Mouse (Mus musculus): ENCODE results near the gene Zfp809. TPM values are rescaled to one million over a fixed set of nuclear protein-coding genes. Genes with fewer than 3 reads are reported as not detected.
A peak's percentile ranks its signal among the peaks of the same experiment; 100 is the strongest.

Zfp809 gene
- total and polyA plus RNA-seq, 2 experiments from 2014 or later: 7.5 to 14.6 TPM

DNA sequence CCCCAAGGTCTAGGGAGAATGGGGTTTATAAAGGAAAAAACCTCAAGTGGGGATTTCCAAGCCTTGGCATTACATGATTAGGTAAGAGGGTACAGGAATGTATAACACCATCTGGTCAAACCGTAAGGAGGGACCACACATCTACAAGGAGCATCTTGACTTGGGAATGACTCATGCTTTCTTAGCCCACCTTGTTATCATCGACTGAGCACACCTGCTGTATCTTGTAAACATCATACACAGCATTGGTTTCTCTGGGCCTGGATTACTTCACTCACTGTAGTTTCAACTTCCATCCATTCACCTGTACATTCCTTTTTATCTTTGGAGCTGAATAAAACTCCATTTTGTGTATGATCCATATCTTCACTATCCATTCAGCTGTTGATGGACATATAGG, 18.7 kb downstream of the Zfp809 start:
- H3K4me3 ChIP-seq (ENCODE audit: low read depth, low read length): no peak overlapping the region
- H3K27me3 ChIP-seq (ENCODE audit: control insufficient read depth, insufficient read depth, low read length): no peaks in the 10 kb centered on the region
- ATAC-seq (ENCODE audit: insufficient read depth, low read depth): no peak
- WGBS: 89% methylated on average over 2 of the region's 2 CpGs
- no peak overlapping the region for H3K9ac ChIP-seq (replicated peaks; ENCODE audit: low read depth, low read length)
- no peak for DNase-seq (ENCODE audit: low spot score)
- TF ChIP-seq CTCF (IDR thresholded peaks at IDR 0.05; ENCODE audit: low read depth) (no peak), EP300 (IDR thresholded peaks at IDR 0.05; ENCODE audit: low read depth) (no peak)
- peaks cover 30% of the 10 kb centered on the region for H3K9me3 ChIP-seq (replicated peaks; ENCODE audit: control insufficient read depth, low read length)
- no peak overlapping the region for H3K27ac ChIP-seq (ENCODE audit: low read depth)
- H3K4me1 ChIP-seq (ENCODE audit: control insufficient read depth, insufficient read depth): no peaks in the 10 kb centered on the region
- peaks cover 72% of the 10 kb centered on the region for H3K36me3 ChIP-seq (replicated peaks; ENCODE audit: control insufficient read depth, insufficient read depth, low read length)
- no peak overlapping the region for H3K4me2 ChIP-seq (ENCODE audit: low read depth, low read length)

DNA sequence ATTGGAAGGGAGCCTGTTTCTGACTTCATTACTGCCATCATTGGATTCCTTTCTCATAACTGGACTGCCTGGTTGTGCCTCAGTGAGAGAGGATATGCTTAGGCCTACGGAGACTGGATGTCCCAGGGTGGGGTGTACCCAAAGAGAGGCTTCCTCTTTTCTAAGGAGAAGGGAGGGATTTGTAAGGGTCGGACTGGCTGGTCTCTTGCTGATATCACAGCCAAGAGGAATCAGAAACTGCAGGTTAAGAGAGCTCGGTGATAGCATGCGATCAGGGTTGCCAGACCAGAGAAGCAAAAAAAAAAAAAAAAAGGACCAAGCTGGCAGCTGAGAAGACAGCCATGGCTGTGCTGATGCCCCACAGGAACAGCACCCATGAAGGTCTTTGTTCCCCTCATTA, 31.1 kb downstream of the Zfp809 start:
- peaks cover 29% of the 10 kb centered on the region for H3K36me3 ChIP-seq (replicated peaks; ENCODE audit: control insufficient read depth, insufficient read depth, low read length)
- ATAC-seq (ENCODE audit: insufficient read depth, low read depth) (no peak), DNase-seq (ENCODE audit: low spot score) (no peak)
- no peak overlapping the region for H3K27ac ChIP-seq (ENCODE audit: low read depth)
- TF ChIP-seq CTCF (IDR thresholded peaks at IDR 0.05; ENCODE audit: low read depth): no peak
- no peak for TF ChIP-seq EP300 (IDR thresholded peaks at IDR 0.05; ENCODE audit: low read depth)
- peaks cover 14% of the 10 kb centered on the region for H3K9me3 ChIP-seq (replicated peaks; ENCODE audit: control insufficient read depth, low read length)
- no peak overlapping the region for H3K4me2 ChIP-seq (ENCODE audit: low read depth, low read length)
- no peak overlapping the region for H3K9ac ChIP-seq (replicated peaks; ENCODE audit: low read depth, low read length)
- H3K4me3 ChIP-seq (ENCODE audit: low read depth, low read length): no peak overlapping the region
- no peaks in the 10 kb centered on the region for H3K27me3 ChIP-seq (ENCODE audit: control insufficient read depth, insufficient read depth, low read length)
- no peaks in the 10 kb centered on the region; the same call in 1 of the 2 replicates for H3K4me1 ChIP-seq (ENCODE audit: control insufficient read depth, insufficient read depth)
- WGBS: 86% methylated on average over 4 of the region's 4 CpGs

DNA sequence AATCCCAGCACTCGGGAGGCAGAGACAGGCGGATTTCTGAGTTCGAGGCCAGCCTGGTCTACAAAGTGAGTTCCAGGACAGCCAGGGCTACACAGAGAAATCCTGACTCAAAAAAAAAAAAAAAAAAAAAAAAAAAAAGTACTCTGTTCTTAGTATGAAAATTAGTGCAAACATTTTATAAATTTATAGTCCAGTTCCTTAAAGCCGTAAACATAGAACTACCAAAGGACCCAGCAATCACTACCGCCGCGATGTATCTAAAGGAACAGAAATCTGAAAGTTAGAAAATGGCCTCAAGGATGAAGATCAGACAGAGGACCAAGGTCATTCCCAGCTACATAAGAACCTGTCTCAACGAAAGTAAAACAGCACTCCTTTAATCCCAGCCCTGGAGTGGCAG, 33.3 kb downstream of the Zfp809 start:
- peak overlapping the region; percentile 55 for H3K4me3 ChIP-seq (ENCODE audit: low read depth, low read length)
- ATAC-seq (ENCODE audit: insufficient read depth, low read depth): no peak
- peak overlapping the region; percentile 63 for H3K9ac ChIP-seq (replicated peaks; ENCODE audit: low read depth, low read length)
- no peaks in the 10 kb centered on the region for H3K27me3 ChIP-seq (ENCODE audit: control insufficient read depth, insufficient read depth, low read length)
- DNase-seq (ENCODE audit: low spot score): no peak
- H3K4me1 ChIP-seq (ENCODE audit: control insufficient read depth, insufficient read depth): no peaks in the 10 kb centered on the region; the same call in 1 of the 2 replicates
- WGBS: 82% methylated on average over 8 of the region's 8 CpGs
- peak overlapping the region; percentile 66 for H3K4me2 ChIP-seq (ENCODE audit: low read depth, low read length)
- peaks cover 13% of the 10 kb centered on the region; the same call in 1 of the 2 replicates for H3K36me3 ChIP-seq (replicated peaks; ENCODE audit: control insufficient read depth, insufficient read depth, low read length)
- 0 out of 2 replicates have a peak overlapping the region, but pooled peaks have one; percentile 18 for H3K27ac ChIP-seq (ENCODE audit: low read depth)
- peaks cover 9% of the 10 kb centered on the region for H3K9me3 ChIP-seq (replicated peaks; ENCODE audit: control insufficient read depth, low read length)
- TF ChIP-seq CTCF (IDR thresholded peaks at IDR 0.05; ENCODE audit: low read depth) (no peak), EP300 (IDR thresholded peaks at IDR 0.05; ENCODE audit: low read depth) (no peak)

DNA sequence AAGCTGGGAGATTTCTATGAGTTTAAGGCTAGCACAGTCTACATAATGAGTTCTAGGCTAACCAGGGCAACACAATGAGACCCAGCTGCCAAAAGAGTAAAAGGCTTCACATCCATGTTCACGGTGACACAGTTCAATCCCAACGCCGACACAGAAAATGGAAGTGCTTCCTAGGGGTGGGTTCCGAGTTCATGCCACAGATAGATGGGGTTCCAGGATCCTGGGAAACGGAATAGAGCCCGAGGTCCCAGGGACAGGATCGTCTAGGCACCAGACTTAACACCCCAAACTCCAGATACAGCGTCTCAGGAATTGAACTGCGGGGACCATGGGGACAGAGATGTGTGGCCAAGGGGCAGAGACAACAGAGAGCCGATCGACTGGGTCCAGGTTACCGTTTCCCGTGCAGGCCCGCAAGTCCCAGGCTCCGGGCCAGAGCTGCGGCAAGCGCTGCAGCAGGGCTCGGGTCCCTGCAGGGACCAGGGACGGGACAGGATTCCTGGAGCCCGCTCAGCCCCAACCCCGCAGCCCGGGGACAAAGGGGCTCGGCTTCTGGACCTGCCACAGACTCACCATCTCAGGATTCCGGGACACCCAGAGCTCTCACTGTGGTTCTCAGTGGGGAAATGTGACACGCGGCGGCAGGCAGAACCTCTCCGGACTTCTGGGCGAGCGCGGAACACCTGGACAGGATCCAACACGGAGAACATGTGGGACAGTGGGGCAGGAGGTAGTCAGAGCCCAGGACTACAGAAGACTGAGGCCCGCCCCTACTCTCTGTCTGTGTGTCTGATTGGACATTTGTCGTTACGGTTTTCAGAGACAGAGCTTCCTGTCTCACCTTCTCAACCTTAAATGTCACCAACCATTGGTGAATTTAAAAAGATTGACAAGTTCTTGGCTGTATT, 33.9 kb downstream of the Zfp809 start, which contains the start of gene Zfp599:
Gene Zfp599, minus strand, starts transcription at position 712 of the 908 bp plus-strand sequence.
- no peak for TF ChIP-seq CTCF (IDR thresholded peaks at IDR 0.05; ENCODE audit: low read depth)
- TF ChIP-seq EP300 (IDR thresholded peaks at IDR 0.05; ENCODE audit: low read depth): no peak
- H3K9ac ChIP-seq (replicated peaks; ENCODE audit: low read depth, low read length): peak within 1 kb of the TSS; percentile 63
- H3K27ac ChIP-seq (ENCODE audit: low read depth): peak within 1 kb of the TSS; percentile 18
- 0 out of 2 replicates have a peak, but pooled peaks cover 7% of the 10 kb centered on the region for H3K36me3 ChIP-seq (replicated peaks; ENCODE audit: control insufficient read depth, insufficient read depth, low read length)
- H3K4me1 ChIP-seq (ENCODE audit: control insufficient read depth, insufficient read depth): no peaks in the 10 kb centered on the region; the same call in 1 of the 2 replicates
- H3K4me2 ChIP-seq (ENCODE audit: low read depth, low read length): peak within 1 kb of the TSS; percentile 66
- DNase-seq (ENCODE audit: low spot score): peak; percentile 80
- peaks cover 9% of the 10 kb centered on the region for H3K9me3 ChIP-seq (replicated peaks; ENCODE audit: control insufficient read depth, low read length)
- ATAC-seq (ENCODE audit: insufficient read depth, low read depth): peak; percentile 91
- no peaks in the 10 kb centered on the region for H3K27me3 ChIP-seq (ENCODE audit: control insufficient read depth, insufficient read depth, low read length)
- peak within 1 kb of the TSS; percentile 55 for H3K4me3 ChIP-seq (ENCODE audit: low read depth, low read length)
- WGBS: 1% methylated on average over 35 of the region's 35 CpGs

DNA sequence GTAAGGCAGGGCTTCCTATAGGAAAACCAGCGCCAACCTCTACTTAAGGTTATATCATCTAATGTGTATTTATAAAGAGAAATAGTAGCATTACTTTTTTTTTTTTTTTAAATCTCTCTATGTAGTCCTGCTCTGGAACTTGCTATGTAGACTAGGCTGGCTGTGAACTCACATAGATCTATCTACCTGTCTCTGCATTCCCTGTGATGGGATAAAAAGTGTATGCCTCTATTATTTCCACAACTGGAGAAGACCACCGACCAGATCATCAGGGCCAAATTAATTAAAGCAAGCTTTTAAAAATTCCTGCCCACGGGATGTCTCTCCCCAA, 34.5 kb downstream of the Zfp809 start:
- TF ChIP-seq EP300 (IDR thresholded peaks at IDR 0.05; ENCODE audit: low read depth) (no peak), CTCF (IDR thresholded peaks at IDR 0.05; ENCODE audit: low read depth) (no peak)
- H3K27ac ChIP-seq (ENCODE audit: low read depth): no peak overlapping the region
- DNase-seq (ENCODE audit: low spot score) (no peak), ATAC-seq (ENCODE audit: insufficient read depth, low read depth) (no peak)
- H3K4me1 ChIP-seq (ENCODE audit: control insufficient read depth, insufficient read depth): no peaks in the 10 kb centered on the region; the same call in 1 of the 2 replicates
- peaks cover 7% of the 10 kb centered on the region for H3K9me3 ChIP-seq (replicated peaks; ENCODE audit: control insufficient read depth, low read length)
- peak overlapping the region; percentile 66 for H3K4me2 ChIP-seq (ENCODE audit: low read depth, low read length)
- no peaks in the 10 kb centered on the region for H3K27me3 ChIP-seq (ENCODE audit: control insufficient read depth, insufficient read depth, low read length)
- 28% methylated on average over 3 of the region's 3 CpGs for WGBS
- 0 out of 2 replicates have a peak, but pooled peaks cover 7% of the 10 kb centered on the region for H3K36me3 ChIP-seq (replicated peaks; ENCODE audit: control insufficient read depth, insufficient read depth, low read length)
- no peak overlapping the region for H3K9ac ChIP-seq (replicated peaks; ENCODE audit: low read depth, low read length)
- peak overlapping the region; percentile 55 for H3K4me3 ChIP-seq (ENCODE audit: low read depth, low read length)
